Comparison of ENCODE assay signal across 8 mouse cellular contexts in genomic region chr8:83876838-83877223, GRCm38 (mm10). TPM values are rescaled to one million over a fixed set of nuclear protein-coding genes. Genes with fewer than 3 reads are reported as not detected.
DNase-seq lines count a peak whose midpoint lies in the region; ATAC-seq and TF ChIP-seq lines count a peak whose summit lies in the region.

No protein-coding gene starts in this region.

- no peak for TF ChIP-seq EP300 in heart, adult 2 months (IDR thresholded peaks at IDR 0.05; ENCODE audit: insufficient read depth, low read depth, low read length)

- ATAC-seq in forebrain, embryonic 16.5 days = no peak
- no peak for ATAC-seq in limb, embryonic 13.5 days (ENCODE audit: low FRiP score, low read depth)
- ATAC-seq in midbrain, embryonic 15.5 days (replicated peaks) = no peak; the same call in 1 of the 2 replicates

- peak; percentile 43 for TF ChIP-seq CTCF in heart, adult 2 months (IDR thresholded peaks at IDR 0.05)

- 30% methylated on average over 10 of the region's 10 CpGs for WGBS in heart, adult 2 months
- WGBS in forebrain, embryonic 16.5 days = 1% methylated on average over 10 of the region's 10 CpGs
- 2% methylated on average over 10 of the region's 10 CpGs for WGBS in limb, embryonic 13.5 days
- 2% methylated on average over 10 of the region's 10 CpGs for WGBS in midbrain, embryonic 15.5 days

- peak in 1 of 2 experiments; percentile 21 for DNase-seq in heart, adult 2 months
- DNase-seq in heart, adult 8-10 months (ENCODE audit: low spot score) = no peak
- DNase-seq in cerebellum, adult 9-10 months = peak; percentile 46
- no peak for DNase-seq in testis, postnatal 14 days (ENCODE audit: low spot score)
- no peak for DNase-seq in spleen, adult 18-20 months

- no peak for TF ChIP-seq POLR2A in heart, adult 2 months (IDR thresholded peaks at IDR 0.05; ENCODE audit: insufficient read depth, low read depth, low read length)

- peak overlapping the region; percentile 92 for H3K4me2 ChIP-seq in forebrain, embryonic 16.5 days (ENCODE audit: low read length)
- H3K4me2 ChIP-seq in limb, embryonic 13.5 days (replicated peaks) = peak overlapping the region; percentile 87
- H3K4me2 ChIP-seq in midbrain, embryonic 15.5 days = peak overlapping the region; percentile 93

- H3K4me3 ChIP-seq in heart, adult 2 months = no peak overlapping the region
- no peak overlapping the region for H3K4me3 ChIP-seq in forebrain, embryonic 16.5 days (replicated peaks; ENCODE audit: low read length)
- H3K4me3 ChIP-seq in limb, embryonic 13.5 days = peak overlapping the region; percentile 70; the same call in 1 of the 2 replicates
- peak overlapping the region; percentile 67 for H3K4me3 ChIP-seq in midbrain, embryonic 15.5 days

- H3K27ac ChIP-seq in heart, adult 2 months = no peak overlapping the region
- no peak overlapping the region for H3K27ac ChIP-seq in forebrain, embryonic 16.5 days (ENCODE audit: low read length)
- no peak overlapping the region; the same call in 1 of the 2 replicates for H3K27ac ChIP-seq in limb, embryonic 13.5 days
- peak overlapping the region; percentile 86; the same call in 1 of the 2 replicates for H3K27ac ChIP-seq in midbrain, embryonic 15.5 days

- H3K27me3 ChIP-seq in heart, adult 2 months (ENCODE audit: control insufficient read depth, insufficient read depth, low read length) = peaks cover 3% of the 10 kb centered on the region; the same call in 1 of the 2 replicates
- no peaks in the 10 kb centered on the region for H3K27me3 ChIP-seq in forebrain, embryonic 16.5 days (replicated peaks; ENCODE audit: control insufficient read depth, insufficient read depth, low read length)
- H3K27me3 ChIP-seq in limb, embryonic 13.5 days = peaks cover 13% of the 10 kb centered on the region
- H3K27me3 ChIP-seq in midbrain, embryonic 15.5 days (replicated peaks) = no peaks in the 10 kb centered on the region

- peaks cover 5% of the 10 kb centered on the region; the same call in 1 of the 2 replicates for H3K4me1 ChIP-seq in heart, adult 2 months (ENCODE audit: control insufficient read depth, insufficient read depth, low read length)
- peaks cover 21% of the 10 kb centered on the region for H3K4me1 ChIP-seq in forebrain, embryonic 16.5 days (replicated peaks; ENCODE audit: control insufficient read depth, insufficient read depth, low read length)
- H3K4me1 ChIP-seq in limb, embryonic 13.5 days = peaks cover 15% of the 10 kb centered on the region
- H3K4me1 ChIP-seq in midbrain, embryonic 15.5 days = peaks cover 25% of the 10 kb centered on the region

- H3K9me3 ChIP-seq in forebrain, embryonic 16.5 days (ENCODE audit: control insufficient read depth, low read length) = no peaks in the 10 kb centered on the region
- peaks cover 6% of the 10 kb centered on the region; the same call in 1 of the 2 replicates for H3K9me3 ChIP-seq in limb, embryonic 13.5 days
- H3K9me3 ChIP-seq in midbrain, embryonic 15.5 days = no peaks in the 10 kb centered on the region

- no peaks in the 10 kb centered on the region for H3K36me3 ChIP-seq in heart, adult 2 months (ENCODE audit: control insufficient read depth, insufficient read depth, low read length)
- H3K36me3 ChIP-seq in forebrain, embryonic 16.5 days (ENCODE audit: control insufficient read depth, insufficient read depth) = no peaks in the 10 kb centered on the region
- H3K36me3 ChIP-seq in limb, embryonic 13.5 days = no peaks in the 10 kb centered on the region
- H3K36me3 ChIP-seq in midbrain, embryonic 15.5 days (replicated peaks) = no peaks in the 10 kb centered on the region

- intact Hi-C loops in heart, adult 2 months (cut with DNase I) = no loop called here

- no peak overlapping the region for H3K9ac ChIP-seq in heart, adult 2 months (ENCODE audit: low read depth, low read length)
- no peak overlapping the region for H3K9ac ChIP-seq in forebrain, embryonic 16.5 days (replicated peaks; ENCODE audit: low read depth, low read length)
- no peak overlapping the region for H3K9ac ChIP-seq in limb, embryonic 13.5 days
- H3K9ac ChIP-seq in midbrain, embryonic 15.5 days = no peak overlapping the region

- no peaks in the 10 kb centered on the region for H3K79me2 ChIP-seq in heart, adult 2 months (replicated peaks; ENCODE audit: control insufficient read depth, insufficient read depth, low read length)

RNA-seq across cellular contexts. Expression of gene Adgrl1, which starts 23.1 kb away (rescaled TPM):
- 10 to 100 TPM; 11.3 to 12.9 TPM for total RNA-seq in heart, adult 2 months (2021)
- 33.8 and 45.8 TPM in 2 replicates for polyA plus RNA-seq in heart, adult 2 months (2012; rRNA removed)
- total RNA-seq in heart, adult 8-10 months (2022) = 10 to 100 TPM; 10.8 to 17.6 (median 14.2) TPM
- 57.4 and 60.4 TPM in 2 replicates for polyA plus RNA-seq in forebrain, embryonic 16.5 days (2015; fragmentation: Nextera tagmentation; extraction: Ambion mirVana)
- polyA plus RNA-seq in limb, embryonic 13.5 days (2015; fragmentation: Nextera tagmentation; extraction: Ambion mirVana) = 28.1 and 29.3 TPM in 2 replicates
- 67.2 and 68.0 TPM in 2 replicates for polyA plus RNA-seq in midbrain, embryonic 15.5 days (2015; fragmentation: Nextera tagmentation; extraction: Ambion mirVana)

Comparison
In these comparisons a context has a peak if more than half of its experiments do, and no peak if none do; other contexts are left out.
1. H3K4me3 ChIP-seq: peak in limb, embryonic 13.5 days (single experiment) and midbrain, embryonic 15.5 days (single experiment); none in heart, adult 2 months (single experiment) and forebrain, embryonic 16.5 days (single experiment).
2. Peak in every context shown above with its lines, with median percentiles within 50 percentile points of each other: H3K4me2 ChIP-seq.